Mouse (Mus musculus): ENCODE measurements around the gene Trpc4.
A peak's percentile ranks its signal among the peaks of the same experiment; 100 is the strongest.

The Trpc4 gene

DNA sequence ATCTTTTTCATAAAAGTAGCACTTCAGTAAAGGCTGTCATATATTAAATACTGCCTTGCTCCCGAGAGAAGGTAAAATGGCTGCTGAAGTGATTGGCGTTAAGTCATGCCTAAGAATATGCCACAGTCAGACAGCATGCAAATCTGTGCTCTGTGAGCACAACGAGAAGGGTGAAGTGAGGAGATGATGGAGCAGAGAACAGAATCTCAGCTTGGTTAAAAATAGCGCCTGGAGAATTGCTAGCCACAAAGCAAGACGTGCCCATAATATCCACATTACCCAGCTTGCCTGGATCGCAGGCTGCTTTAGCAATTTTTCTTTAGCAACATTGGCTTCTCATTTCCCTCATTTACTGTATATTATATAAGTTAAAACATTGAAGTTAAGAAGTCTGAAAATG, 113.3 kb downstream of the Trpc4 start:
- DNase-seq, result no peak

DNA sequence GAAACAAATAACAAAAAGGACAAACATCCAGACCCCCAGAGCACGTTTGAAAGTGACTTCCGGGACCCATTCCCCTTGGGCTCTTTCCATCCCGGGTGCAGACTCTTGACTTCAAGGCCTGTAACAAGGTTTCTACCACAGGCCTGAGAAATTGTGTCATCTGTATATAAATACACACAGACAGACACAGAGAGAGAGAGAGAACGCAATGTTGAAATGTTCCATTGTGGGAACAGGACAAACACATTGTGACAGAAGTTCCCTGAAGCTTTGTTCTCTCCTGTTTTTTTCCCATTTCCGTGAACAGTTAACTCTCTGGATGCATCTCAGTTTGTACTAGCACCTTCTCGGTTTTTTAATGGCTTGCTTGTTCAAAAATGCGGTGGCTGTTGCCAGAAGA, 118.8 kb downstream of the Trpc4 start:
- no peak for DNase-seq

DNA sequence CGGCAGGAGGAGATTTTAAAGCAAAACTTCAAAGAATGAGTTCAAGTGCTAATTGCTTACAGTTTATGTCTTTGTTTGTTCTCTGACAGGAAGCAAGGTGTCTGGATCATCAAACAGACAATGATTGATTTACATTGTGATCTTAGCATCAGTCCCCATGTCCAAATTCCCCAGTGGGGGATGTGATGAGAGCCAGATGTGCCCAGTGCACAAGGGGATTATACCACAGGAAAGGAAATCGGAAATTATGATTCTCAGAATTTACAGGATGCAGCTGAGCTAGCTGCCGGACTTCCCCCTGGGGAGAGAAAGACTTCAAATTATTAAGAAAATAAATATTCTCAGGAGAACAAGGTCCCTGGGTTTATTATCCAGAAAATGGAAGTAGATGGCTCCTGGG, 133.9 kb downstream of the Trpc4 start:
- no peak for DNase-seq

DNA sequence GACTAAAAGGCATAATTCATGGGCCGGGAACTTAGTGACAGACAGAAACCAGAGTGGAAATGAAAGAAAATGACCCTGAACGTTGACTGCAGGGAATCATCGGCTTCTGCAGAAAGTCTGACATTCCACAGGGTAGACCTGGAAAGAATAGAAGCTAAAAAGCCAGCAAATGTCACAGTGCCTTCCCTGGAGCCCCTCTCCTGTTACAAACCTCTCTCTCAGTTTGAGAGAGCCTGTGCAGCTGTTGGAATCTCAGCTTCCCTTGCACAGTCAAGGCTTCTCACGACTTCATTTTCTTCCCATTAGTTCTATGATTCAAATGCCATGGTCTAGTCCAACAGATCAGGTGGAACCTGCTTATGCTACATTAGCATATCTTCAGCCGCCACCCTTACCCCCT, 154.8 kb downstream of the Trpc4 start:
- DNase-seq, result no peak

DNA sequence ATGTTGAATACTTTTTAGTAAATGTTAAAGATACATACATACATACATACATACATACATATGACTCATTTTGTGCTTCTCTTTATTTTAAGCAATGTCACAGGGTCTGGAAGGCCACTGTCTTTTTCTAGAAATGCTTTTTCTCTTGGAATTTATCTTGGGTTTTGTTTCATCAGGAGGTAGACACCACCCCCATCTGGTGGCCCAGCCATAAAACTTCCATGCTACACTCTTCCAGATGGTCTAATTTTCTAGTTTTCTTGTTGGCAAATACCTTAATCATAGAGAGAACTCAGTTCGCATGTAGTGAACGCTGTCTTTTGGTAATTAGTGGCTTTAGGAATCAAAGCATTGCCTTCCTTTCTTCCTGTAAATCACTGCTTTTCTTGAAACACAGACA, 158.2 kb downstream of the Trpc4 start:
- no peak for DNase-seq

DNA sequence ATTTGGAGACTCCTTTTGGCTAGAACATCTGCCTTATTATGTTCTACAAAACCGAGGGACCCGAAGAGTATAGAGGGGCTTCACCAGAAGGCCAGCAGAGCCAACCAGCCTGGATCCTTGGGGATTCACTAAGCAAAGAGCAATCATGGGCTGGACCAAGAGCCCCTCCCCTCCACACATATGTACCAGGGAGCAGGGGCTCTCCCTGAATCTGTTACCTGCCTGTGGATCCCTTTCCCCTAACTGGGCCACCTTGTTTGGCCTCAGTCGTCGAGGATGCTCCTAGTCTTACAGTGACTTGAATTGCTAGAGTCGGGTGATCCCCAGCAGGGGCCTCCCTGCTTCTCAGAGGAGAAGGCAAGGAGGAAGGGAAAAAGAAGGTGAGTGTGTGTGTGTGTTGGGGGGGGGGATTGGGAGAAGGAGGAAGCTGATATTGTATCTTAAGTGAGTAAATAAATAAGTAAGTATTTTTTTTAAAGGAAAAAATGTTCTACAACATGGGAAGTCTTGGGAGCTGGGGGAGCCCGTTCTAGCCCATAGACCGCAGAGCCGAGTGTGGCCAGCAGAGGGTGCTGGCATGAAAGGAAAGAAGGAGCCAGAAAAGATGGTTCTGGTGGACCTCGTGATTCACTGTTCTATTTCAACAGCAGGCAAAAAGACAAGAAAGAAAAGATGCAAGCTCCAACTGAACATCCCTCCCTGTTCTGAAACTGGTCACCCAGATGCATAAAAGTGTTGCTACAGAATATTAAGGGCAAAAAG, 197.2 kb downstream of the Trpc4 start:
- DNase-seq, result peak; percentile 53 to 76

DNA sequence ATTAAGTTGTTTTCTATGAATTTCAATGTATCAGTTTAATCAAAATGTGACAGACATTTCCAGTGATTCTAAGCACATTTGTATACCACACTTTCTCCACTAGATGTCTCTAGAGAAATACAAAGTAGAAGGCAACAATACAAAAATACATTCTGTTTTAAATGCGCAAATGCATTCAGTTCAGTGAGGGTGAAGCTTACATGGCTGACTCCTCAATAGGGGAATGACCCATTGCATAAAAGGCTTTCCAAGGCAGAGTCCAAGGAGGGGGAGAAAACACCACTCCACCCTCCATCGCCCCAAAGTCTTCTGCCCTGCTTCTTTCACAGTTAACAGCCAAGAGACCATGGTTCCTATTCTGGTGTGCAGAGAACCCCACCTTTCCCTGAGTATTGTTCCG, 201.7 kb downstream of the Trpc4 start:
- DNase-seq, result no peak

DNA sequence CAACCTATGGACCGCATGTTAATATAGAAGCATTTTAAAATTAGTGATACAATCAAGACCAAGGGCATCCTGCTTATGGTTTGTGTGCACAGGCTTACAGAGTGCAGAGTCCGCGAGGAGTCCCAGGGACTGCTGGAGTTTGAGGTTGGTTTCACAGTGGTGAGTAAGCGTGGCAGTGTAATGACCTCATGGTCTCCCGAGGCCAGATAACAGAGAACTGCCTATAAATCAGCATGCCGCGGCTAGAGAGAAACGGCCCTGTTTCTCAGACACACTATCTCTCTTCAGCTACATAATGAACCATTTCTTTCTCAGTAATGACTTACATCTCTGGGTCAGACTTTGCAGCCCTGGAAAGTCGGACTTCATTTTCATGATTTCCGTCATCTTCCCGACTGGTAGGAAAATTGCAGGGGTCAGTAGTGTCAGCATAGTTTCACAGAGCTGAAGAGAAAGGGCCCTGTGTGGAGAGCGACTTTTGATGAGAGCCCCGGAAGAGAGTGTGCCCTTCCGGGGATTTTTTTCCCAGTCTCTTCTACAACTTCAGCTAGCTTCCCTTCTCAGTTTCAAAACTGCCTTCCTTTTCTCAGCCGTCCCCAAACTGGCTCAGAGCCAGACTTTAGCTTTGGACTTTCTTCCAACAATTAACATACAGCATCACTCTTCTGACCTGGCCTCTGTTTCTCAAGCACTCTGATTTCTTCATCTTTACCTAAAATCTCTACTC, 202.8 kb downstream of the Trpc4 start:
- peak; percentile 15 to 24 for DNase-seq

DNA sequence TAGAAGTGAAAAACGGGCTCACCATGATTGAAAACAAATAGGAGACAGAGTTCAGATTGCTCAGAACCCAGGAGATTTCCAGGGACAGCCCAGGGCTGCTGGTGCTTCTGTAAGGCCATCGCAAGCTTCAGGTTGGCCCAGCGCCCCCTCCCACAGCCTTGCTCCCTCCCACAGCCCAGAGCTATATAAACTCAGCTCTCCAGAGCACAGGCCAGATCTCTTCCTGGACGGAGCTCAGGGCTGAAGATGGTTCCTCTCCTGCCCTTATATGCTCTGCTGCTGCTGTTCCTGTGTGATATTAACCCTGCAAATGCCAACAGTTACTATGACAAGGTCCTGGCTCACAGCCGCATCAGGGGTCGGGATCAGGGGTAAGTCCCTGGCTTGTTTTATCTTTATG, 205.1 kb downstream of the Trpc4 start, which contains the start of gene Postn:
Gene Postn (plus strand): TSS at position 213 of the 400 bp plus-strand sequence.
- DNase-seq, result peak; percentile 29 to 49

DNA sequence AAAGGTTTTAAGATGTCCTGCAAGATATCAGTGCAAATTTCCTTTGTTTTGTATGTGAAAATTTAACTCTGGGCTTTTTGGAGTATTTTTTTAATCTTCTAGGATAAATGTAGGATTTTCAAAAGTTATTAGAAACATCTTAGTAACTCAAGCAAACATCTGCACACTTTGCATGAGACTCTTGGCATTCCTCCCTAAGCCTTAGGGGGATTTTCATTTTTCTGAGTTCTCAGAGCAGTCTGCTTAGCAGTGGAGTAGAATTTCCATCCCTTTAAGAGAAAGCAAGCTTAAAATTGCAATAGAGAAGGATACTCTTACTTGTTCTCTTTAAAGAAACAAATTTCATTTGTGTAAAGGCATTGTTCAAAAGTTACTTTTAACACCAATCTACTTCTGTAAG, 205.8 kb downstream of the Trpc4 start:
- DNase-seq, result no peak

Data from lung, postnatal 4 days (tissue).